Mouse (Mus musculus): Measurements from ENCODE around the gene Hecw2.
A peak's percentile ranks its signal among the peaks of the same experiment; 100 is the strongest.

The Hecw2 gene

DNA sequence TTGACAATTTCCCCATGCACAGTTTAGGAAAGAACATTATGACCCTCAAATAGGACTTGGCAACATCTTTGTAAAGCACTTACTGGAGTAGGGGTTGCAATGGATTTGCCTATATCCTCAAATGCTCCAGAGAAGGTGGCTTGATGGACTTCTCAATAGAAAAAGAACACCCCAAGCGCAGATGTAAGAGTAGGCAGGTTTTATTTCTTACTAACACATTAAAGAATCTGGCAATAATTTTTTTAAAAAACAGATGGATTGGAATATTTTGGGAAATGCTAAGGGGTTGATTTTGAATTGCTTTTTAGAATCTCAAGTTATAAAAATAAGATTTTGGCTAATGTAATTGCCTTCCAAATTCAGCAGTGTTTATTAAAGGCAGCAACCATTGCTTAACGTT, 133.9 kb downstream of the Hecw2 start:
- DNase-seq (ENCODE audit: low read depth, low spot score) = no peak
- Histone ChIP-seq H3K36me3 (ENCODE audit: control insufficient read depth, insufficient read depth, low read length, poor library complexity, severe bottlenecking) (no peaks in the 10 kb centered on the region), H3K27me3 (ENCODE audit: control insufficient read depth, insufficient read depth, low read length, poor library complexity, severe bottlenecking) (no peaks in the 10 kb centered on the region)

DNA sequence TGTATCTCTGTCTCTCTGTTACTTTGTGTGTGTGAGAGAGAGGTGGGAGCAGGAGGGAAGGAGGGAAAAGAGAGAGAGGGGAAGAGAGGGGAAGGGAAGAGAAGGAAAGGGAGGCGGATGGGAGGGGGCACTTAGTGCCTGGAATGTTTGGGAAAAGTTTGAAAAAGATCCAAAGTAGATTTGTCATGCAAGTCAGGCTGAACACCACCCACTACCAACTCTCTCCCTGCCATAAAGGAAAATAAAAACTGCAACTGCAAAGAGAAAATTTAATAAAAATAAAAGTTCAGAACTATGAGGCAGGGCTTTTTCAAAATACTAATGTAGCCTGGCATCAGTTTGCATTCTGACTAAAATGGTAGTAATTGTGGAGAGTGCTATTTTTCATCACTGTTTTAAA, 135.2 kb downstream of the Hecw2 start:
- Histone ChIP-seq H3K27me3 (ENCODE audit: control insufficient read depth, insufficient read depth, low read length, poor library complexity, severe bottlenecking) (no peaks in the 10 kb centered on the region), H3K36me3 (ENCODE audit: control insufficient read depth, insufficient read depth, low read length, poor library complexity, severe bottlenecking) (no peaks in the 10 kb centered on the region)
- DNase-seq (ENCODE audit: low read depth, low spot score) = no peak

DNA sequence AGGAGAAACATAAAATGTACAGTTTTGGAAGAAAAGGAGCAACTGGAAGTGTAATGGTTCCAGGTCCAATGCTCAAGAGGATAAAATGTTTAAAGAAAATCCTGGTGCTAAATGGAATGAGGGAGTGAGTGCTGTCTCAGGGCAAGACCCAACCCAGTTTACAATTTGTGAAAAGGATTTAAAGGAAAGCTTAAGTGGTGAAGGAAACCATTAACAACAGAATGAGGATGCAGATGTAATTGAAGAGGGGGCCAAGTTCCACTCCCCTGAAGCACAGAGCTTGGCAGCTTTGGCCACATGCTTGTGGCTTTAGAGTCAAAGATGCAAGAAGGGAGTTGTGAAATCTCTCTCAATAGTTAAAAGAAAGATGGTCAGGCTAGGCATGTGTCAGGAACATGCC, 142.2 kb downstream of the Hecw2 start:
- no peaks in the 10 kb centered on the region for H3K36me3 ChIP-seq (ENCODE audit: control insufficient read depth, insufficient read depth, low read length, poor library complexity, severe bottlenecking)
- DNase-seq (ENCODE audit: low read depth, low spot score) = no peak
- H3K27me3 ChIP-seq (ENCODE audit: control insufficient read depth, insufficient read depth, low read length, poor library complexity, severe bottlenecking) = no peaks in the 10 kb centered on the region

GRCm38 (mm10) chr1:54046923-54047322, 148.0 kb downstream of the Hecw2 start:
- H3K27me3 ChIP-seq (ENCODE audit: control insufficient read depth, insufficient read depth, low read length, poor library complexity, severe bottlenecking) = no peaks in the 10 kb centered on the region
- DNase-seq (ENCODE audit: low read depth, low spot score) = no peak
- H3K36me3 ChIP-seq (ENCODE audit: control insufficient read depth, insufficient read depth, low read length, poor library complexity, severe bottlenecking) = no peaks in the 10 kb centered on the region

- Histone ChIP-seq H3K36me3 (ENCODE audit: control insufficient read depth, insufficient read depth, low read length, poor library complexity, severe bottlenecking) (no peaks in the 10 kb centered on the region), H3K27me3 (ENCODE audit: control insufficient read depth, insufficient read depth, low read length, poor library complexity, severe bottlenecking) (no peaks in the 10 kb centered on the region)
- DNase-seq (ENCODE audit: low read depth, low spot score) = peak; percentile 22
Observed at GRCm38 (mm10) chr1:54039062-54039461, 155.9 kb downstream of the Hecw2 start.

DNA sequence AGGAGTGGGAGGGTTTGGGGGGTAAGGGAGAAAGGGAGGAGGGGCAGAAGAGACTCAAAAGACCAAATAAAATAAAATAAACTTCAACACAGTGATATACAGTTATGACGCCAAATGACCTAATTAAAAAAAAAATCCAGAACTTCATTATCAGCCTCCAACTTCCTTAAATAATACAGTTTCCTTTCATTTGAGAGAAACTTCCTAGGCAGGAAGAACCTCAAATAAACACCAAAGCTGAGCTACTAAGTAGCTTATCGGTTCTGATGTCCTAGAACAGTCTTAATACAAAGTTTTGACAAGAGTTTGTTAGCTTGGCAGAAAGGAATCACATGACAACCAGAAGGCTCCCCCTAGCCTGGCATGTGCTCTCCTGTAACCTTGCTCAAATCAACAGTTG, 177.3 kb downstream of the Hecw2 start:
- no peak for DNase-seq (ENCODE audit: low read depth, low spot score)
- no peaks in the 10 kb centered on the region for H3K36me3 ChIP-seq (ENCODE audit: control insufficient read depth, insufficient read depth, low read length, poor library complexity, severe bottlenecking)

DNA sequence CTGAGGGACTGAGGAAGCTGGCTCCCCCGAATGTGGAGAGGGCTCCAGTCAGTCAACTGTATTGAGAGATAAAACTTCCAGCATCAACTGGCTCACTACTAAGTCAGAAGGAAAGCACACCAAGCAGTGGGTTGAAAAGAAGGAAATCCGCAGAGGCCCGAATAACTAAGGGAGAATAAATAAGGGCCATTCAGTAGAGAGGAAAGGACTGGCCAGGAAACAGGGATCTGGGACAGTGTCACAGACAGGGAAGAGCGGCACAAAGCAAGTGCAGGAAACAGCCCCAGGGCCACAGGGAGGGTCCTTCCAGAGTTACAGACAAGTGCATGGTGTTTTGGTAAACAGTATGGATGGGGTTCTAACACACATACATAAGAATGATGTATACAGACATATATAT, 179.2 kb downstream of the Hecw2 start:
- DNase-seq (ENCODE audit: low read depth, low spot score) = no peak
- no peaks in the 10 kb centered on the region for H3K36me3 ChIP-seq (ENCODE audit: control insufficient read depth, insufficient read depth, low read length, poor library complexity, severe bottlenecking)
- H3K27me3 ChIP-seq (ENCODE audit: control insufficient read depth, insufficient read depth, low read length, poor library complexity, severe bottlenecking) = no peaks in the 10 kb centered on the region

More for the DNA sequence above, 177.3 kb downstream of the Hecw2 start:
- no peaks in the 10 kb centered on the region for H3K27me3 ChIP-seq (ENCODE audit: control insufficient read depth, insufficient read depth, low read length, poor library complexity, severe bottlenecking)

GRCm38 (mm10) chr1:54012414-54012813, 182.6 kb downstream of the Hecw2 start:
- no peak for DNase-seq (ENCODE audit: low read depth, low spot score)
- Histone ChIP-seq H3K36me3 (ENCODE audit: control insufficient read depth, insufficient read depth, low read length, poor library complexity, severe bottlenecking) (no peaks in the 10 kb centered on the region), H3K27me3 (ENCODE audit: control insufficient read depth, insufficient read depth, low read length, poor library complexity, severe bottlenecking) (no peaks in the 10 kb centered on the region)

DNA sequence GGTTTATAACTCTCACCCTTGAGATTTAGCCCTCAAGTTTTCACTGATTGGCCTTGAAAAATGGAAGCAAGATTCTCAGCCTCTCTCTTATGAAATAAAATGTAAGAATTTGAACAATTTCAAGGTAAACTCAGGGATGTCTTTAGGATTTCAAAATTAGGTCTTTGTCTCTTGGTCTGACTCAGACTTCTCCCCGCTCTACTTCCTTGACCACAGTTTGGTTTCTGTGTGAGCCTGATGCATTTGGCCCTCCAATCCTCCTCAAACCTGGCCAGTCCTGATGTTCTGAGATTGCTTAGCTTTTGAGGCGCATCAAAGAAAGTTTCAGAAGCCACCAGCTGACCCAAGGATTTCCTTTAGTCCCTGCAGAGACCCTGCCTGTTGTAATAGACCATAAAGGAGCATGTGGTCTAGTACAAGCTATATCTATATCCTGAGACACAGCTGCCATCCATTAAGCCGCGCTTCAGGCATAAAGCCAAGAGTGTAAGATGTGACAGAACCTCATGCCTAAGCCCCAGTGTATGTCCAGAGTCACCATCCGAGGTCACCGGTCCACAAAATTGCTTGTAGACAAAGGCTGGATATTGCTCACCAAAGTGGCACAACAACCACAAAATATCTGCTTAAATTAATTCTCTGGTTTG, 185.4 kb downstream of the Hecw2 start:
- no peaks in the 10 kb centered on the region for H3K36me3 ChIP-seq (ENCODE audit: control insufficient read depth, insufficient read depth, low read length, poor library complexity, severe bottlenecking)
- H3K27me3 ChIP-seq (ENCODE audit: control insufficient read depth, insufficient read depth, low read length, poor library complexity, severe bottlenecking) = no peaks in the 10 kb centered on the region
- no peak for DNase-seq (ENCODE audit: low read depth, low spot score)

DNA sequence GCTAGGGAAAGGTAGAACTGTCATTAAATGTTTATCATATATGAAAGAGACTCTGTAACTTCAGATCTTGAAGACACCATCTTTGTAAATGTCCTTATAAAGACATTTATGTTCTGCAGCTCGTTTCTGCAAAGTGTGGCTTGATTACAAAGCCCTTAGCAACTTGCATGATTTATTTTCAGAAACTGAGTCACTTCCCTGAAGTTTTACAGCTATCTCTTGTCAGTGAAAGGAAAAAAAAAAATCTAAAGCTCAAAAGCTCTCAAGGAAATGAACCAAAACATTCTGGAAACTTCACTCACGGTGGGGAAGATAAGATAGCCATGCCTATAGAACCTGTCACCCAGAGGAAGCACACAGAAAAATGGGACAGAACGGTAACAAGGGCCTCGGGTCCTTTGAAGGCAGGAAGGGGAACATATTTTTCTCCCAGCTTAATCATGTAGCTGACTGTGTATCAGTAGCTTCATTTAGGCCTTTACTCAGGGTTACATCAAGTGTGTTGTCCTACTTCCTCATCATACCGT, 189.0 kb downstream of the Hecw2 start:
- Histone ChIP-seq H3K27me3 (ENCODE audit: control insufficient read depth, insufficient read depth, low read length, poor library complexity, severe bottlenecking) (no peaks in the 10 kb centered on the region), H3K36me3 (ENCODE audit: control insufficient read depth, insufficient read depth, low read length, poor library complexity, severe bottlenecking) (no peaks in the 10 kb centered on the region)
- DNase-seq (ENCODE audit: low read depth, low spot score) = no peak

- Histone ChIP-seq H3K36me3 (ENCODE audit: control insufficient read depth, insufficient read depth, low read length, poor library complexity, severe bottlenecking) (no peaks in the 10 kb centered on the region), H3K27me3 (ENCODE audit: control insufficient read depth, insufficient read depth, low read length, poor library complexity, severe bottlenecking) (no peaks in the 10 kb centered on the region)
- no peak for DNase-seq (ENCODE audit: low read depth, low spot score)
Observed at GRCm38 (mm10) chr1:54003288-54003687, 191.7 kb downstream of the Hecw2 start.

GRCm38 (mm10) chr1:54002077-54002476, 192.9 kb downstream of the Hecw2 start:
- Histone ChIP-seq H3K27me3 (ENCODE audit: control insufficient read depth, insufficient read depth, low read length, poor library complexity, severe bottlenecking) (no peaks in the 10 kb centered on the region), H3K36me3 (ENCODE audit: control insufficient read depth, insufficient read depth, low read length, poor library complexity, severe bottlenecking) (no peaks in the 10 kb centered on the region)
- no peak for DNase-seq (ENCODE audit: low read depth, low spot score)

- DNase-seq (ENCODE audit: low read depth, low spot score) = no peak
- Histone ChIP-seq H3K27me3 (ENCODE audit: control insufficient read depth, insufficient read depth, low read length, poor library complexity, severe bottlenecking) (no peaks in the 10 kb centered on the region), H3K36me3 (ENCODE audit: control insufficient read depth, insufficient read depth, low read length, poor library complexity, severe bottlenecking) (no peaks in the 10 kb centered on the region)
Observed at GRCm38 (mm10) chr1:53997239-53997638, 197.7 kb downstream of the Hecw2 start.

GRCm38 (mm10) chr1:53986185-53986892, 208.6 kb downstream of the Hecw2 start:
- no peak for DNase-seq (ENCODE audit: low read depth, low spot score)
- Histone ChIP-seq H3K36me3 (ENCODE audit: control insufficient read depth, insufficient read depth, low read length, poor library complexity, severe bottlenecking) (no peaks in the 10 kb centered on the region), H3K27me3 (ENCODE audit: control insufficient read depth, insufficient read depth, low read length, poor library complexity, severe bottlenecking) (no peaks in the 10 kb centered on the region)

GRCm38 (mm10) chr1:53978514-53978831, 216.5 kb downstream of the Hecw2 start:
- Histone ChIP-seq H3K36me3 (ENCODE audit: control insufficient read depth, insufficient read depth, low read length, poor library complexity, severe bottlenecking) (no peaks in the 10 kb centered on the region), H3K27me3 (ENCODE audit: control insufficient read depth, insufficient read depth, low read length, poor library complexity, severe bottlenecking) (no peaks in the 10 kb centered on the region)
- DNase-seq (ENCODE audit: low read depth, low spot score) = no peak
